Mouse (Mus musculus) bone marrow macrophage, adult 2 months (primary cell): Measurements from ENCODE around the gene Gm36245.
"Not testable (repeated sequence)": the region's sequence is repeated elsewhere in the genome, so short reads cannot be mapped to it uniquely, and the experiment has no call there.

ENCODE experiments used
- CTCF ChIP-seq: IDR thresholded peaks from 2 replicates; pipeline ENCODE4 v1.5.1; 2012; ENCODE audit warnings: low read depth, mild to moderate bottlenecking, low read length, moderate library complexity
- POLR2A ChIP-seq: IDR thresholded peaks from 2 replicates; pipeline ENCODE4 v1.6.1; 2012; ENCODE audit warnings: mild to moderate bottlenecking, low read depth, low read length, borderline replicate concordance

DNA sequence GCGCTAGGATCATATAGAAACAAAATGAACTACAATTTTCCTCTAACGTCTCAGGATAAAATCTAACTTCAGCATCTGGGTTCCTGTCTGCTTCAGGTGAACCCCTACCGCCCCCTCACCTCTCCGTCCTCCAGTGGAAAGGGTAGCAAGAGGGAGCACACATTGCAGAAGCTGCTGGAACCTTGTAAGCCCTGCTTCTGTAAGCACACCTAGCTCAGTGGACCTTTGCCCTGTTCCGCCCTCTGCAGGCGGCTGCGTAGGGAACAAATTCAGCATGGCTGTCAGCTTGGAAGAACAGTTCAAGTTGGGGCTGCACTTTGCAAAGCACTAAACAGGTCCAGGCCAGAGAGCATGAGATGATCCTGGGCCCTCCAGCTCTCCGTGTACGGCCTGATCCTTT is 29.6 kb downstream of the Gm36245 start:
- TF ChIP-seq CTCF, POLR2A: not testable (repeated sequence)
